Mouse (Mus musculus): Measurements from ENCODE around the gene Tmem14a. TPM values are rescaled to one million over a fixed set of nuclear protein-coding genes. Genes with fewer than 3 reads are reported as not detected.
"Not testable (repeated sequence)": the region's sequence is repeated elsewhere in the genome, so short reads cannot be mapped to it uniquely, and the experiment has no call there.

Gene Tmem14a
- polyA plus RNA-seq, 1 experiment from 2014 or later, result 16.2 TPM

DNA sequence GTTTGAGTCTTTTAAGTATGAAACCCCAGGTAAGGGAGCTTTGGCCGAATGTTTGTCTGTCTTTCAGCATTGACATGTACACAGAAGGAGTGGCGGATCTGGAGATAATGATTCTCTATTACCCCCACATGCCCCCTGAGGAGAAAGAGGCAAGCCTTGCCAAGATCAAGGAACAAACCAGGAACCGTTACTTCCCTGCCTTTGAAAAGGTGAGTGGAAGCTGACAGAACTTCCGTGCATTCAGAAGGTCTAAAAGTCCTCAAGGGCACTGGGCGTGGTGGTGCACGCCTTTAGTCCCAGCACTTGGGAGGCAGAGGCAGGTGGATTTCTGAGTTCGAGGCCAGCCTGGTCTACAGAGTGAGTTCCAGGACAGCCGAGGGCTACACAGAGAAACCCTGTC is 41.6 kb downstream of the Tmem14a start:
- not testable (repeated sequence) for DNase-seq; H3K9me3 ChIP-seq (ENCODE audit: control insufficient read depth, low read length); H3K4me3 ChIP-seq (replicated peaks; ENCODE audit: low read depth, low read length); ATAC-seq (ENCODE audit: low FRiP score, low TSS enrichment); H3K27ac ChIP-seq (replicated peaks; ENCODE audit: low read depth, low read length); H3K9ac ChIP-seq (replicated peaks; ENCODE audit: low read length); H3K36me3 ChIP-seq (ENCODE audit: control insufficient read depth, insufficient read depth, low read length); H3K27me3 ChIP-seq (ENCODE audit: control insufficient read depth, insufficient read depth, low read length); H3K4me1 ChIP-seq (ENCODE audit: control insufficient read depth, insufficient read depth, low read length); H3K4me2 ChIP-seq (ENCODE audit: low read length)
- WGBS, result 85% methylated on average over 8 of the region's 8 CpGs

DNA sequence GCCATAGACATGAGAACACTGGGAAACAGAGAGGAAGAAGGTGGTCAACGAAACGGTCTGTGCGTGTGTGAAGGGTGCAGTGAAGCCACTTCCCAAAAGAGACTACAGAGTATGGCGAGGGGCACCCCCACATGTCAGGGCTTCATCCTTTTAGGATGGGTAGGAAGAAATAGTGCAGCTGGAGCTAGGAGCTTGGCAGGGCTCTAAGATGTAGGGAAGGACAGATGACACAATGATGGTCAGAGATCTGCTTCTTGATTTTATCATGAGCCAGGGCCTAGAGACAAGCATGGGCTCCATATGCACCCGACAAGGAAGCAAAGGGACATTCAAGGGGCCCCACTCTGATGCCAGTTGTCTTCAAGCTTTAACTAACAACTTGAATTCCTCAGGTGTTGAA is 44.0 kb downstream of the Tmem14a start:
- DNase-seq, result no peak
- 96% methylated on average over 5 of the region's 5 CpGs for WGBS
- H3K27me3 ChIP-seq (ENCODE audit: control insufficient read depth, insufficient read depth, low read length), result no peaks in the 10 kb centered on the region

DNA sequence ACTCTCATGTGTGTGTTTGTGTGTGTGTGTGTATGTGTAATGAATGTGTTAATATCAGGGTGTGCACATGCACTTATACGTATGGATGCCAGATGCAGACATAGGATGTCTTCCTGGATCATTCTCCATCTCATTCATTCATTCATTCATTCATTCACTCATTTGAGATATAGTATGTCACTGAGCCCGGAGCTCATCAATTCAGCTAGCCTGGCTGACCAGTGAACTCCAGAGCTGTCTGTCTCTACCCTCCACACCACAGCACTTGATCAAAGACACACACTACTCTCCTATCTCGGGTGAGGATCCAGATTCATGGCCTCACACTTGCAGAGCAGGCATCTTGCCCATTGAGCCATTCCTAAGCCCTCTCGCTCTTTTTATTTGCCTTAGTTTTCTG is 45.6 kb downstream of the Tmem14a start:
- no peak for ATAC-seq (ENCODE audit: low FRiP score, low TSS enrichment)
- WGBS, result 90% methylated on average over 4 of the region's 4 CpGs
- no peak overlapping the region for H3K4me3 ChIP-seq (replicated peaks; ENCODE audit: low read depth, low read length)
- no peaks in the 10 kb centered on the region for H3K9me3 ChIP-seq (ENCODE audit: control insufficient read depth, low read length)
- no peak overlapping the region for H3K9ac ChIP-seq (replicated peaks; ENCODE audit: low read length)
- no peak overlapping the region for H3K4me2 ChIP-seq (ENCODE audit: low read length)
- no peaks in the 10 kb centered on the region for H3K27me3 ChIP-seq (ENCODE audit: control insufficient read depth, insufficient read depth, low read length)
- DNase-seq, result no peak
- H3K27ac ChIP-seq (replicated peaks; ENCODE audit: low read depth, low read length), result no peak overlapping the region
- H3K4me1 ChIP-seq (ENCODE audit: control insufficient read depth, insufficient read depth, low read length), result no peaks in the 10 kb centered on the region
- H3K36me3 ChIP-seq (ENCODE audit: control insufficient read depth, insufficient read depth, low read length), result no peaks in the 10 kb centered on the region

More for the DNA sequence above, 44.0 kb downstream of the Tmem14a start:
- H3K36me3 ChIP-seq (ENCODE audit: control insufficient read depth, insufficient read depth, low read length), result no peaks in the 10 kb centered on the region
- no peak overlapping the region for H3K27ac ChIP-seq (replicated peaks; ENCODE audit: low read depth, low read length)
- no peak overlapping the region for H3K4me2 ChIP-seq (ENCODE audit: low read length)
- H3K9ac ChIP-seq (replicated peaks; ENCODE audit: low read length), result no peak overlapping the region
- ATAC-seq (ENCODE audit: low FRiP score, low TSS enrichment), result no peak
- no peaks in the 10 kb centered on the region for H3K4me1 ChIP-seq (ENCODE audit: control insufficient read depth, insufficient read depth, low read length)
- no peaks in the 10 kb centered on the region for H3K9me3 ChIP-seq (ENCODE audit: control insufficient read depth, low read length)
- H3K4me3 ChIP-seq (replicated peaks; ENCODE audit: low read depth, low read length), result no peak overlapping the region

DNA sequence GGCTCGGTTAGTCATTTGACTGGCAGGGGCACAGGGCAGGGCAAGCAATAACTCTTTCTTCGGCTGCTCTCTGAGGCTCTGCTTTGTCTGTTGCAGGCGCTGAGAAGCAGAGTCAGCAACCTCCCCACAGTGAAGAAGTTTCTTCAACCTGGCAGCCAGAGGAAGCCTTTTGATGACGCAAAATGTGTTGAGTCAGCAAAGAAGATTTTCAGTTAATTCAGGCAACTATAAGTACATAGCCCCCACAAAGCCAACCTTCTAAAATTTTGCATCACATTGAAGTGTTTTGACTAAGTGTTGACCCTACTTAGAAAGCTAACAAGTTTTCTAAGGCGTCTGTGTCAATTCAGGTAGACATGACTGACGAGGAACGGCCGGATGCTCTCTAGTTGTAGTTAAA is 46.4 kb downstream of the Tmem14a start:
- Histone ChIP-seq H3K4me3 (replicated peaks; ENCODE audit: low read depth, low read length) (no peak overlapping the region), H3K27ac (replicated peaks; ENCODE audit: low read depth, low read length) (no peak overlapping the region), H3K27me3 (ENCODE audit: control insufficient read depth, insufficient read depth, low read length) (no peaks in the 10 kb centered on the region), H3K9me3 (ENCODE audit: control insufficient read depth, low read length) (no peaks in the 10 kb centered on the region), H3K4me2 (ENCODE audit: low read length) (no peak overlapping the region), H3K9ac (replicated peaks; ENCODE audit: low read length) (no peak overlapping the region), H3K4me1 (ENCODE audit: control insufficient read depth, insufficient read depth, low read length) (no peaks in the 10 kb centered on the region), H3K36me3 (ENCODE audit: control insufficient read depth, insufficient read depth, low read length) (no peaks in the 10 kb centered on the region)
- DNase-seq (no peak), ATAC-seq (ENCODE audit: low FRiP score, low TSS enrichment) (no peak)
- WGBS, result 87% methylated on average over 8 of the region's 8 CpGs

DNA sequence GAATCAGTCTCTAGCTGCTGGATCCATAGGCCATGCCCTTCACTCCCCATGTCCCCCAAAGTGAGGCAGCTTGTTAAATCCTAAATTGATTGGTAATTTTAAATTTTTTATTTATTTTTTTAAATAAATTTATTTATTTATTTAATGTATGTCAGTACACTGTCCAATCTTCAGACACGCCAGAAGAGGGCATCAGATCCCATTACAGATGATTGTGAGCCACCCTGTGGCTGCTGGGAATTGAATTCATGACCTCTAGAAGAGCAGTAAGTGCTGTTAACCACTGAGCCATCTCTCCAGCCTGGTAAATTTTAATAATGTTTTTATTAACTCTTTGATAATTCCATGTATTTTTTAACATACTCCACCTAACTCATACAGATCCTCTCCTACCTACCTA is 48.4 kb downstream of the Tmem14a start:
- Histone ChIP-seq H3K4me1 (ENCODE audit: control insufficient read depth, insufficient read depth, low read length) (0 out of 2 replicates have a peak, but pooled peaks cover 1% of the 10 kb centered on the region), H3K9ac (replicated peaks; ENCODE audit: low read length) (no peak overlapping the region), H3K4me2 (ENCODE audit: low read length) (no peak overlapping the region), H3K9me3 (ENCODE audit: control insufficient read depth, low read length) (no peaks in the 10 kb centered on the region), H3K36me3 (ENCODE audit: control insufficient read depth, insufficient read depth, low read length) (no peaks in the 10 kb centered on the region), H3K27me3 (ENCODE audit: control insufficient read depth, insufficient read depth, low read length) (no peaks in the 10 kb centered on the region), H3K27ac (replicated peaks; ENCODE audit: low read depth, low read length) (no peak overlapping the region), H3K4me3 (replicated peaks; ENCODE audit: low read depth, low read length) (no peak overlapping the region)
- DNase-seq (no peak), ATAC-seq (ENCODE audit: low FRiP score, low TSS enrichment) (no peak)
- 84% methylated on average over 1 of the region's 1 CpGs for WGBS

DNA sequence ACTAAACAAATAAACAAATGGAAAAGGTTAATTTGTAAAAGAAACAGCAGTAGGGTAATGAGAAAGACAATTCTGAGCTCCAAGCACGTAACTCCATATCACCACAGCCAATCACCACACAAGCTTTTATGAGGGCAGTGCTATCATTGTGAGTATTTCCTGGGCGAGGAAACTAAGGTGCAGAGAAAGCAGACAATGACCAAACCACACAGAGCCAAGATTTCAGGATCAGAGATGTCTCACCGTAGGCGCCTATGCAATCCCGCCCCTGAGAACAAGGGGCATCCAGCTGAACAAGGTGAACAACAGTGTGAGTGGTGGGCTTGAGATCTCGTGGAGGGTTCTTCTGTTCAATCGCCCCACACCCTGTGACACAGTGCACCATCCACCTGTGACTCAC is 49.1 kb downstream of the Tmem14a start:
- not testable (repeated sequence) for H3K4me1 ChIP-seq (ENCODE audit: control insufficient read depth, insufficient read depth, low read length); H3K4me2 ChIP-seq (ENCODE audit: low read length); H3K27me3 ChIP-seq (ENCODE audit: control insufficient read depth, insufficient read depth, low read length); H3K36me3 ChIP-seq (ENCODE audit: control insufficient read depth, insufficient read depth, low read length); ATAC-seq (ENCODE audit: low FRiP score, low TSS enrichment); H3K27ac ChIP-seq (replicated peaks; ENCODE audit: low read depth, low read length); DNase-seq; H3K9me3 ChIP-seq (ENCODE audit: control insufficient read depth, low read length); H3K9ac ChIP-seq (replicated peaks; ENCODE audit: low read length); H3K4me3 ChIP-seq (replicated peaks; ENCODE audit: low read depth, low read length)
- 90% methylated on average over 6 of the region's 7 CpGs for WGBS

DNA sequence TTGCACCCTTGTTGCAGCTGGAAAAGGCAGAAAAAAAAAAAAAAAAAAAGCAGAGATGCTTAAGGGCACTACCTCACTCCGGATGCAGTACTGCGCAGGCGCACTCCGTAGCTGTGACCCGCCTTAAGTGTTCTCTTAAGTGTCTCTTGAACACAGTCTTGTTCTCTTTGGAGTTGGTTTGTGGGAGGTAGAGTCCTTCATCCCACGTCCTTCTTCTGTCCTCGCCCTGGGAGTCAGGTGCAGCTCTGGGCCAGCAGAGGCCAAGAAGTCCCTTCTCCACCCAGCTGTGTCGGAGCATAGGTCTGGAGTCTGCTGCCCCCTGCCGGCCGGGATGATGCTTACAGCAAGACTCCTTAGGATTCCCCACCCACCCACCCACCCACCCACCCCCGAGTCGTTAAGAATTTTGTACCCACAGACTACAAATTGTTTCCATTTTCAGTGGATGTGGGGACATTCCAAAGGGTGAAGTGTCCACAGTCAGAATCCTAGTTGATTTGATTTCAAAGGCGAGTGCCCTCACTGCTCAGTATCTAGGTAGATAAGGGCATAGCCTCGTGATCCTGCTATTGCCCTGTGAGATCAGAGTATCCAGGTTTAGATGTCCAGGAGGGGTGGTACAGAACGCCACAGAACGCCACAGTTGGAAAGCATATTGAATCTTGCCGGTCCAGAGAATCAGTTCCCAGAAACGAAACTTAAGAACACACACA is 53.1 kb downstream of the Tmem14a start:
- WGBS, result 24% methylated on average over 18 of the region's 18 CpGs

DNA sequence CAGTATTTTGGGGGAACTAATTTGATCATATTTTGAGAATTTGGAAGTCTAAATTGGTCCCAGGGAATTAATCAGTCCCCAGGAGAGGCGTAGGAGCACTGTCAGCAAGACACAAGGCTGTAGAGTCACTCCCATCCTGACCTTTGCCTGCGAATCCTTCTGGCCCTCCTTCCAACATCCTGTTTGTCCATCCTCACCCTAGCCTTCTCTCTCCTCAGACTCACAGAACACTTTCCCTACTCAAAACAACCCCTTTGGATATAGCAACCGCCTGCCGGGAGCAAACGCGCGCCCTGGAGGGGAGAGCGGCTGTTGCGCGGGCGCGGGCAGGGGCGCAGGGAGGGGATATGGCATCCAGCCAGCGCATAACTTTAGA is 53.7 kb downstream of the Tmem14a start:
- H3K9me3 ChIP-seq (ENCODE audit: control insufficient read depth, low read length), result no peaks in the 10 kb centered on the region
- DNase-seq, result peak; percentile 33
- 0 out of 2 replicates have a peak, but pooled peaks cover 3% of the 10 kb centered on the region for H3K4me1 ChIP-seq (ENCODE audit: control insufficient read depth, insufficient read depth, low read length)
- H3K27ac ChIP-seq (replicated peaks; ENCODE audit: low read depth, low read length), result no peak overlapping the region
- 22% methylated on average over 14 of the region's 14 CpGs for WGBS
- H3K9ac ChIP-seq (replicated peaks; ENCODE audit: low read length), result no peak overlapping the region
- H3K4me2 ChIP-seq (ENCODE audit: low read length), result peak overlapping the region; percentile 42
- no peaks in the 10 kb centered on the region for H3K27me3 ChIP-seq (ENCODE audit: control insufficient read depth, insufficient read depth, low read length)
- no peak for ATAC-seq (ENCODE audit: low FRiP score, low TSS enrichment)
- no peaks in the 10 kb centered on the region for H3K36me3 ChIP-seq (ENCODE audit: control insufficient read depth, insufficient read depth, low read length)
- no peak overlapping the region for H3K4me3 ChIP-seq (replicated peaks; ENCODE audit: low read depth, low read length)

More for the DNA sequence above, 53.1 kb downstream of the Tmem14a start:
- Histone ChIP-seq H3K27me3 (ENCODE audit: control insufficient read depth, insufficient read depth, low read length) (no peaks in the 10 kb centered on the region), H3K4me2 (ENCODE audit: low read length) (peak overlapping the region; percentile 42), H3K9me3 (ENCODE audit: control insufficient read depth, low read length) (no peaks in the 10 kb centered on the region), H3K36me3 (ENCODE audit: control insufficient read depth, insufficient read depth, low read length) (no peaks in the 10 kb centered on the region), H3K9ac (replicated peaks; ENCODE audit: low read length) (no peak overlapping the region), H3K4me3 (replicated peaks; ENCODE audit: low read depth, low read length) (peak overlapping the region; percentile 15; the same call in 1 of the 2 replicates), H3K4me1 (ENCODE audit: control insufficient read depth, insufficient read depth, low read length) (0 out of 2 replicates have a peak, but pooled peaks cover 3% of the 10 kb centered on the region), H3K27ac (replicated peaks; ENCODE audit: low read depth, low read length) (no peak overlapping the region)
- peak; percentile 70 for ATAC-seq (ENCODE audit: low FRiP score, low TSS enrichment)
- DNase-seq, result peak; percentile 80

DNA sequence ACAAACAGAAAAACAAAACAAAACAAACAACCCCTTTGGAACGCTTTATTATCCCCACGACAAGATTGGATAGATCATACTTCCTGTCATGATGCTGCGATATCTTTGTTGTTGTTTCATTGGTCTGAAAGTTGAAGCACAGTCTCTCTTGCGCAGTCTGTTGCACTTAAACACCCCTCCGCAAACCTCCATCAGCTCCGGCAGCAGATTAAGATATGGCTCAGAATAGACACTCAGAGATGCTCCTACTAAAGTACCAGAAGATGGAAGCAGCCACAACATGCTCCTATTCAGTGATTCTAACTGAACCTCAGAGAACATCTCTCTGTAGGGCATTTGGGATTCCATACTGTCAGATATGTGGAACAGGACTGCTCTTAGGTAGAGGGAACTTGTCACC is 54.7 kb downstream of the Tmem14a start:
- H3K9me3 ChIP-seq (ENCODE audit: control insufficient read depth, low read length), result no peaks in the 10 kb centered on the region
- WGBS, result 92% methylated on average over 6 of the region's 6 CpGs
- 0 out of 2 replicates have a peak, but pooled peaks cover 3% of the 10 kb centered on the region for H3K4me1 ChIP-seq (ENCODE audit: control insufficient read depth, insufficient read depth, low read length)
- no peaks in the 10 kb centered on the region for H3K27me3 ChIP-seq (ENCODE audit: control insufficient read depth, insufficient read depth, low read length)
- H3K27ac ChIP-seq (replicated peaks; ENCODE audit: low read depth, low read length), result no peak overlapping the region
- no peak overlapping the region for H3K4me2 ChIP-seq (ENCODE audit: low read length)
- no peak overlapping the region for H3K9ac ChIP-seq (replicated peaks; ENCODE audit: low read length)
- H3K36me3 ChIP-seq (ENCODE audit: control insufficient read depth, insufficient read depth, low read length), result no peaks in the 10 kb centered on the region
- DNase-seq (no peak), ATAC-seq (ENCODE audit: low FRiP score, low TSS enrichment) (no peak)
- no peak overlapping the region for H3K4me3 ChIP-seq (replicated peaks; ENCODE audit: low read depth, low read length)

Measured in midbrain, embryonic 14.5 days (tissue).